Mouse (Mus musculus): Measurements from ENCODE around the gene Utrn.

- TF ChIP-seq CTCF (IDR thresholded peaks at IDR 0.05) (no peak), EP300 (IDR thresholded peaks at IDR 0.05) (no peak)
These were observed 445.0 kb downstream of the Utrn start for GRCm38 (mm10) chr10:12423994-12424725.

Measured in lung, postnatal 0 days (tissue).